Mouse (Mus musculus): ENCODE measurements around the gene Fbxw8. TPM values are rescaled to one million over a fixed set of nuclear protein-coding genes. Genes with fewer than 3 reads are reported as not detected.

Fbxw8 gene
- total RNA-seq, 2 experiments from 2014 or later = 18.5 to 20.1 TPM

DNA sequence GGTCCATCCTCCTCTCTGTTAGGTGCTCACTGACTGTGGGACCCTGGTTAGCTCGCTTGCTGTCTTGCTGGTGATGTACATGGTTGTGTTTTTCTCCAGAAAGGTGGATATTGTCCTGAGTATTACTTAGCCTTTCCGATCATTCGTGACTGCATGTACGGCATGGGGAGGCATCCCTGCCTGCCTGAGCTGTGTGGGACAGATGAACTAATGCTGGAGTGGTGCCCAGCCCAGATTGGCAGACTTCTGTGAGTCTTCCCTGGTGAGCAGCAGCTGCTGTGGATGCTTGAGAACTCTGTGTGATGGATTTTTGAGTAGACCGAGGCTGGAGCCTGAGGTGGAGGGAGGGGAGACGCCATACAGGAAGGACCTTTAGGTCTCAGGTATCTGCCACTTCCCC, 110.4 kb downstream of the Fbxw8 start:
- DNase-seq = no peak

- DNase-seq = no peak
Measured at GRCm38 (mm10) chr5:118043761-118044160, 111.5 kb downstream of the Fbxw8 start.

DNA sequence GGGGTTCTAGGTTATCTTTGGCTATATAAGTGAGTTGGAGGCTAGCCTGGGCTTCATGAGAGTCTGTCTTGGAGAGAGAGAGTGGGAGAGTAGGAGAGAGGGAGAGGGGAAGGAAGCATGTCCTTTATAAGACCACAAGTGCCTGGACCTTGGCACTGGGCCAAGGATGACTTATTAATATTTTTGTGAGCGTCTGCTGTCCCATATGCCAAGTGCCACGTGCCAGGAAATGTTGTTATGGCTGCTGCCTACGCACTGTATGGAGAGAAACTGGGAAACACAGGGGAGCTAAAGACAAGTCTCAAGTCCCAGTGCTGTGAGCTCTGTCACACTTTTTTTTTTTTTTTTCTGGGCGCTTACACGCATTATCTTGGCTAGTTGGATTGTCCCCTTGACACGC, 112.7 kb downstream of the Fbxw8 start:
- no peak for DNase-seq

- DNase-seq = no peak
Measured at GRCm38 (mm10) chr5:118039241-118039668, 116.0 kb downstream of the Fbxw8 start.

GRCm38 (mm10) chr5:118037798-118038484, 117.3 kb downstream of the Fbxw8 start:
- peak; percentile 6 for DNase-seq

DNA sequence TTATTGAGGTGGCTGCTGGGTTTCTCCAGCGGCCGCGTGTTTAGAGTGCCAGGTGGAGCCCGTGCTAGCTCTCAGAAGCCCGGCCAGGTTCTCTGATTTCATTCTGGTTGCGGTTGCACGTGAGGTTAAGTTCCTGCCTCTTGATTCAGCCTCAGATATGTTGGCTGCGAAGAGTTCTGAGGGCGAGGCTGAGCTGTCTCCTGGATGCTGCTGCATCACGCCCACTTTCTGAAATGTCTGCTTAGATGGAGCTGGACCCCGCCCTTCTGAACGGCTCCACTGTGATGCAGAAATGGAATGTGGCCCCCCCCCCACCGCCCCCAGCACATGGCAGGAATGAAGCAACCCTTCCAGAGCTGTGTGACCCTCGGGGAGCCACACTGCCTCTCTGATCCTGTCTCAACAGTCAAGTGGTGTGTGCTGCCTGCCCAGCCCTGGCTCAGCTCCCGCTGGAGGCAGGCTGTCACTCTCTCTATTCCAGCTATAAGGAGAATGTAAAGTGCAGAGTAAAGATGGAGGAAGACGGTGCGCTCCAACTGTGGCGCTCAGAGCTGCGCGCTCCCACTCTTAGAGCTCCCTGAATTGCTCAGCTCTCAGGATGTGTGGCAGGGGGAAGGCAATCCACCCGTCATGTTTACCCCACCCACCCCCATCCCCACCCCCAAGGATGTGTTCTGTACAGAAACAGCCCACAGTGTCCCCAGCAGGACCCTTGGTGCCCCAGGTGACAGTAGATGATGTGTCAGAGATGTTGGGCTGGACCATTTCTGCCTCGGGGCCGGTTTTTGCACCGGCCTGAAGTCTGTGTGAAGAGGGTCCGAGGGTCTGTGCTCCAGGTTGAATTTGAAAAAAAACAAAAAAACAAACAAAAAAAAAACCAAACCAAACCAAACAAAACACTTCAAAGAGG, 118.1 kb downstream of the Fbxw8 start:
- peak; percentile 6 for DNase-seq

DNA sequence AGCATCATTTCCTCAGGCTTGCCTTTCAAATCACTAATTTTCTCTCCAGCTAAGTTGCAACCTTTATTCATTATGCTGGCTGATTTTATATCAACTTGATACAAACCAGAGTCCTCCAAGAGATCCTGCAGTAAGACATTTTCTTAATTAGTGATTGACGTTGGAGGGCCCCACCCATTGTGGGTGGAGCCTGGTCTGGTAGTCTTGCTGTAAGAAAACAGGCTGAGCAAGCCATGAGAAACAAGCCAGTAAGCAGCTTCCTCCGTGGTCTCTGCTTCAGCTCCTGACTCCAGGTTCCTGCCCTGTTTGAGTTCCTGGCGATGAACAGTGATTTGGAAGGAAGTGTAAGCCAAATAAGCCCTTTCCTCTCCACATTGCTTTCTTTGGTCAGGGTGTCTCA, 119.5 kb downstream of the Fbxw8 start:
- no peak for DNase-seq

DNA sequence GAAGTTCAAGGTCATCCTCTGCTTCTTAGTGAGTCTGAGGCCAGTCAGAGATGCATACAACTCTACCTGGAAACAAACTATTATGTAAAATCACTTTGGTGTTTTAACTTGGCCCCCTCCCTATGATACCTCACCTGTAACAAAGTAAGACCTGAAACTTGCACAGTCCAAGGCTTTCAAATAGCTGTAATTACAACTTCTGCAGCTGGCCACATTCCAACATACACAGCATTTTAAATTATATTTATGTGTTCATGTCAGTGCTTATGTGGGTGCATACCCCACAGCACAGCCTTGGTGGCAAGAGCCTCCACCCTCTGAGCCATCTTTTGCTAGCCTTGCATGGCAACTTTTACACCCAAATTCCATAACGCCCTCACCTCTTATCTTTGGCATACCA, 120.6 kb downstream of the Fbxw8 start:
- no peak for DNase-seq

DNA sequence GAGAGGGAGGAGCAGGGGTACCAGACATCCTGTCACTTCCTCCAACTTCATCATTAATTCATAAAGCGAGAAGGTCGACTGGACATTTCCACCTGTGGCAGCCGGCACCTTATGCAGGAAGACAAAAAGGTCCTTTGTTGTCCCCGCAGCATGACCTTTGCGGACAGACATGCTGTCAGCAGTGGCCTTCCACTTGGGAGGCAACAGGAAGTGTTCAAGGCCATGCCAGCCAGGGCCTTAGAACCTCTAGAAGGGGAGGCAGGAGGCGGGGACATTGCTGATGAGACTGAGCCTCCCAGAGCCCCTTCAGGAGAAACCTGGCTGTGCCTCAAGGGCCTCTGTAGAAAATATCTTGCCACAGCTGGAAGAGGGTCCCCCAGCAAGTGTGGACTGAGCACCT, 121.5 kb downstream of the Fbxw8 start:
- peak; percentile 3 for DNase-seq

- DNase-seq = no peak
Measured at GRCm38 (mm10) chr5:118033328-118033727, 121.9 kb downstream of the Fbxw8 start.

DNA sequence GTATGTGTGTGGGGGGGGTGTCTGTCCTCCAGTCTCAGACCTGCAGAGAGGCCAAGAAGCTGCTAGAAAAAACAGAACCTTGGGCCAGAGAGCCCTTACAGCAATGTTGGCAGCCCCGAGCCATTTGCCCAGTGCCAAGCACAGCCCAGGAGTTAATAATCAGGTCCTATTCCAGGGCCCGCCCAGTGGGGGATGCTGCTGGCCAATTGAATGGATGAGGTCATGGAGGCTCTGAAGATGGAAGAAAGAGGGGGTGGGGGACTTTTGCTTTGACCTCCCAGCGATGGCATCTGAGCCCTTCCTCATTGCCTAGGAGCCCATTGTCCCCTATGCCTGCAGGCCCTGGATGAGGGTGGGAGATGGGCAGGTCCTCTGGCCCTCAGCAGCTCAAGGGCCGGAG, 123.8 kb downstream of the Fbxw8 start:
- peak; percentile 3 for DNase-seq

DNA sequence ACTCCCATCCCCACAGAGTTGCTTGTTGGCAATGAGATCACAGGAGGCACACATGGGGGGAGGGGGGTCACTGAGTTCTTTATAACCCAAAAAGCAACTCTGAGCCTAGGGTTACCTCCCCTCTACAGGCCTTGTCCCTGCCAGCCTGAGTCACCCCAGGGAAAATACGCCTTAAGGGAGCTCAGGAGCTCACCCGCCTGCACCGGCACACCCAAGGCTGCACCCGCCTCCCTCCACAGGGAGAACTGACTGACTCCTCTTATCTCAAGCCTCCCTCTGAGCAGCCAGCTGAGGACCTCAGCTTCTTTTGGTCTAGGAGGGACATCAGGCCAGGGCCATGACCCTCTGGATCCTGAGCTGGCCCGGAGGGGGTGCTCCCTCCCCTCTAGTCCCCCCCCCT, 124.2 kb downstream of the Fbxw8 start:
- DNase-seq = no peak

- DNase-seq = peak; percentile 4
Measured at GRCm38 (mm10) chr5:118030022-118030675, 125.1 kb downstream of the Fbxw8 start.

GRCm38 (mm10) chr5:118029420-118029819, 125.8 kb downstream of the Fbxw8 start:
- peak; percentile 5 for DNase-seq

DNA sequence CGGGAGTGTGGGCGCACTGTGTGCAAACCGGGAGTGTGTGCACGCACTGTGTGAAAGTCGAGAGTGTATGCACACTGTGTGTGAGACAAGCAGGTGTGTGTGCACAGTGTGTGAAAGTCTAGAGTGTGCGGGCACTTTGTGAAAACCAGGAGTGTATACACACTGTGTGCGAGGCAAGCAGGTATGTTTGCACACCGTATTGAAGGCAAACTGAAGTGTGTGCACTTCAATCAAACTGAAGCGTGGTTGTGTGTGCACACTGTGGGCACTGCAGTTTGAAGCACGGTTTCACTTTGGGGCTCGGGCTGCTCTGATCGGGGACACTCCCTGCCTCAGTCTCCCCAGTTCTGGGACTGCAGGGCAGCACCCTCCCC, 126.2 kb downstream of the Fbxw8 start:
- DNase-seq = no peak

DNA sequence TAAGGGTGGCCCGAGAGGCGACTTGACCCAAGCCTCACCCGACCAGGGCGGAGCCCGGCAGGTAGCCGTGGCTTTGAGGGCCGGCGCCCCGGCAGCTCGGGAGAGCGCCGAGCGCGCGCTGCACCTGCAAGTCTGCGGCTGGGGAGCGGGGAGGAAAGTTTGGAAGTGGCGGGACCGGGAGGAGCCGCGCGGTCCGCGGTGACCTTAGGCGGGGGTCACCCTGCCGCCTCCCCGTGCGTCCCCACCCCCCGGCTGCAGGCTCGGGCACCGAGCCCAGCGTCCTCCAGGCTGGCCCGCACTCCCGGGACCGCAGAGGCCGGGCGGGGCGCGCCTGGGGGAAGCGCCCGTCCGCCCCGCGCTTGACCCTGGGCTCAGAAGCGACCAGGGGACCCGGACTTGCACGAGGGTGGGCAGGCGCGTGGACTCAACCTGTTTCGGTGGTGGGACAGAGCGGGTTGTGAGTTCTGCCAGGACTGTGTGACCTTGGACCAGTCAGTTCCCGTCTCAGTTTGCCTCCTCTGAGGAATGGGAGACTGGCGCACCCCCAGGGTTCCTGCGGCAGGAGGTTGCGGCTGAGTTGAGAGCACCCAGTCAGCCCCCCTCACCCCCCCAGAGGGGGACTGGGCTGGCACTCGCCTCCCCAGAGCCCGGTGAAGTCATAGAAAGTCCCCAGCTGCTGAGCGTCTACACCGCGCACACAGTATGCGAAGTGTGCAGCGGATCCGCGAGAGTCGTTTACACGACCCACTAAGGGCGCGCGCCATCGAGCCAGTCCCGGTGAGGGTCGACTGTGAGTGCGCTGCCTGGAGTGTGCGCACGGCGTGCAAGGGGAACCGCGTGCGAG, 126.9 kb downstream of the Fbxw8 start:
- DNase-seq = peak; percentile 14

- DNase-seq = no peak
Measured at GRCm38 (mm10) chr5:118027698-118028190, 127.5 kb downstream of the Fbxw8 start, which contains the start of gene Tesc. Gene Tesc, plus strand, starts transcription at chr5:118027743.

GRCm38 (mm10) chr5:118027101-118027697, 128.1 kb downstream of the Fbxw8 start:
- peak; percentile 7 for DNase-seq

GRCm38 (mm10) chr5:118026343-118026742, 128.9 kb downstream of the Fbxw8 start:
- DNase-seq = peak; percentile 4

DNA sequence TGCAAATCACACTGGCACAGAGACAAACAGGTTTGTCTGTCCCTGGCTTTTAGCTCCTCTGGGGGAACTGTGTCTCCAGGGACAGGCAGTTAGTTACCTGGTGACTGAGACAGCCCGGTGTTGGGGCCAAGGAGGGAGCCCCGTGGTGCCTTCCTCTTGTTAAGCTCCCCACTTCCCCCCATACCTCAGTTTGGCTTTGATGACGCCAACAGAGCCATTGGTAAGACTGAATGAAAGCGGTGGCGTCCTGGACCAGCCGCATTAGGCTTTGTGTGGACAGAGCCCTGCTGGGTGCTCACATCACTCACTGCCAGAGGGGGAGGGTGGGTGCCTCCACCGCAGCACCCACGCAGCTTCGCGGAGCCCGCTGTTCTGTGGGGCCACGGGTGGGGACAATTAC, 129.4 kb downstream of the Fbxw8 start:
- no peak for DNase-seq

- no peak for DNase-seq
Measured at GRCm38 (mm10) chr5:118023053-118023452, 132.2 kb downstream of the Fbxw8 start.

All from gastrocnemius, postnatal 25 days (tissue).